Mouse (Mus musculus): ENCODE measurements at regions not wholly inside any gene's neighbourhood (a gene's known extent, or its start where the extent isn't known, plus 50 kb on each side); places are given as distances from the start of the nearest gene placed in this dataset.

GRCm38 (mm10) chr6:94954580-94954979, 162.5 kb upstream of the Kbtbd8 start:
- no peak for DNase-seq

GRCm38 (mm10) chr6:94953658-94954057, 163.4 kb upstream of the Kbtbd8 start:
- DNase-seq, result no peak

GRCm38 (mm10) chr6:94951971-94952768, 164.9 kb upstream of the Kbtbd8 start:
- DNase-seq, result no peak

GRCm38 (mm10) chr6:94950944-94951343, 166.1 kb upstream of the Kbtbd8 start:
- no peak for DNase-seq

GRCm38 (mm10) chr6:94950319-94950718, 166.7 kb upstream of the Kbtbd8 start:
- DNase-seq, result no peak

- no peak for DNase-seq
Measured at GRCm38 (mm10) chr6:94946352-94946900, 170.6 kb upstream of the Kbtbd8 start.

- DNase-seq, result no peak
Measured at GRCm38 (mm10) chr6:94945715-94946114, 171.3 kb upstream of the Kbtbd8 start.

GRCm38 (mm10) chr6:94944196-94944595, 172.8 kb upstream of the Kbtbd8 start:
- no peak for DNase-seq

- no peak for DNase-seq
Measured at GRCm38 (mm10) chr6:94938949-94939348, 178.1 kb upstream of the Kbtbd8 start.

- no peak for DNase-seq
Measured at GRCm38 (mm10) chr6:94936206-94936605, 180.8 kb upstream of the Kbtbd8 start.

- DNase-seq, result no peak
Measured at GRCm38 (mm10) chr6:94935706-94936105, 181.3 kb upstream of the Kbtbd8 start.

GRCm38 (mm10) chr6:94927811-94928210, 189.2 kb upstream of the Kbtbd8 start:
- no peak for DNase-seq

GRCm38 (mm10) chr6:94926652-94927211, 190.3 kb upstream of the Kbtbd8 start:
- DNase-seq, result no peak

GRCm38 (mm10) chr6:94925408-94925807, 191.6 kb upstream of the Kbtbd8 start:
- no peak for DNase-seq

GRCm38 (mm10) chr6:94924338-94925039, 192.6 kb upstream of the Kbtbd8 start:
- no peak for DNase-seq

GRCm38 (mm10) chr6:94921741-94922140, 195.3 kb upstream of the Kbtbd8 start:
- no peak for DNase-seq

GRCm38 (mm10) chr6:94920770-94921169, 196.3 kb upstream of the Kbtbd8 start:
- no peak for DNase-seq

GRCm38 (mm10) chr6:94919194-94919743, 197.8 kb upstream of the Kbtbd8 start:
- no peak for DNase-seq

GRCm38 (mm10) chr6:94915842-94916620, 201.0 kb upstream of the Kbtbd8 start:
- DNase-seq, result no peak

GRCm38 (mm10) chr6:94911836-94912235, 205.2 kb upstream of the Kbtbd8 start:
- DNase-seq, result no peak

GRCm38 (mm10) chr6:94911374-94911773, 205.7 kb upstream of the Kbtbd8 start:
- no peak for DNase-seq

GRCm38 (mm10) chr6:94900862-94901261, 200.9 kb upstream of the Lrig1 start:
- DNase-seq, result no peak

GRCm38 (mm10) chr6:94898881-94899280, 198.9 kb upstream of the Lrig1 start:
- no peak for DNase-seq

Data from right cerebral cortex, postnatal 25 days (tissue).